Mouse (Mus musculus) embryonic fibroblast, embryonic 13.5 days (primary cell): ENCODE measurements at regions not wholly inside any gene's neighbourhood (a gene's known extent, or its start where the extent isn't known, plus 50 kb on each side); places are given as distances from the start of the nearest gene placed in this dataset.

Experiments
- H3K27ac ChIP-seq: 2 replicates; pipeline ENCODE4 v1.5.1; 2012; ENCODE audit warnings: low read length, control low read depth, inconsistent platforms; ENCODE audit not compliant: insufficient read depth
- H3K4me1 ChIP-seq: 2 replicates; pipeline ENCODE4 v1.6.1; 2011; ENCODE audit warnings: low read length; ENCODE audit not compliant: control insufficient read depth, insufficient read depth
- H3K4me3 ChIP-seq: 2 replicates; pipeline ENCODE4 v1.5.1; 2011; ENCODE audit warnings: mild to moderate bottlenecking, control low read depth, low read length; ENCODE audit not compliant: insufficient read depth
- CTCF ChIP-seq: IDR thresholded peaks from 2 replicates; pipeline ENCODE4 v1.5.1; 2011; ENCODE audit warnings: mild to moderate bottlenecking, control low read depth, low read length, moderate library complexity, borderline replicate concordance; ENCODE audit not compliant: insufficient read depth
- POLR2A ChIP-seq: IDR thresholded peaks from 2 replicates; pipeline ENCODE4 v1.6.1; 2011; ENCODE audit warnings: low read depth, mild to moderate bottlenecking, control low read depth, low read length, moderate library complexity

- no peak for TF ChIP-seq POLR2A
- no peak for TF ChIP-seq CTCF
- Histone ChIP-seq H3K4me1 (no peaks in the 10 kb centered on the region), H3K27ac (no peak overlapping the region), H3K4me3 (no peak overlapping the region)
Measured at GRCm38 (mm10) chr2:147707156-147707555, 339.6 kb downstream of the Foxa2 start.

GRCm38 (mm10) chr2:147703981-147704380 lies 342.3 kb downstream of the Pax1 start:
- Histone ChIP-seq H3K4me3 (no peak overlapping the region), H3K27ac (no peak overlapping the region), H3K4me1 (no peaks in the 10 kb centered on the region)
- TF ChIP-seq CTCF: no peak
- no peak for TF ChIP-seq POLR2A

GRCm38 (mm10) chr2:147702330-147703063 lies 340.8 kb downstream of the Pax1 start:
- no peak for TF ChIP-seq POLR2A
- TF ChIP-seq CTCF: no peak
- H3K4me3 ChIP-seq: no peak overlapping the region
- H3K4me1 ChIP-seq: no peaks in the 10 kb centered on the region
- no peak overlapping the region for H3K27ac ChIP-seq

- Histone ChIP-seq H3K4me3 (no peak overlapping the region), H3K4me1 (no peaks in the 10 kb centered on the region), H3K27ac (no peak overlapping the region)
- TF ChIP-seq CTCF: no peak
- no peak for TF ChIP-seq POLR2A
Measured at GRCm38 (mm10) chr2:147699524-147700081, 337.9 kb downstream of the Pax1 start.

- TF ChIP-seq CTCF (no peak), POLR2A (no peak)
- peaks cover 3% of the 10 kb centered on the region for H3K4me1 ChIP-seq
- no peak overlapping the region for H3K27ac ChIP-seq
- no peak overlapping the region for H3K4me3 ChIP-seq
Measured at GRCm38 (mm10) chr2:147691896-147692295, 330.2 kb downstream of the Pax1 start.

GRCm38 (mm10) chr2:147690506-147691208 lies 328.9 kb downstream of the Pax1 start:
- H3K4me3 ChIP-seq: no peak overlapping the region
- no peak for TF ChIP-seq CTCF
- no peak for TF ChIP-seq POLR2A
- no peak overlapping the region for H3K27ac ChIP-seq

GRCm38 (mm10) chr2:147688742-147689141 lies 327.0 kb downstream of the Pax1 start:
- H3K4me3 ChIP-seq: no peak overlapping the region
- no peak overlapping the region for H3K27ac ChIP-seq
- TF ChIP-seq CTCF (no peak), POLR2A (no peak)
- H3K4me1 ChIP-seq: peaks cover 3% of the 10 kb centered on the region

More at GRCm38 (mm10) chr2:147690506-147691208, 328.9 kb downstream of the Pax1 start:
- H3K4me1 ChIP-seq: peaks cover 3% of the 10 kb centered on the region

GRCm38 (mm10) chr2:147656667-147657066 lies 294.9 kb downstream of the Pax1 start:
- Histone ChIP-seq H3K27ac (no peak overlapping the region), H3K4me1 (no peaks in the 10 kb centered on the region), H3K4me3 (no peak overlapping the region)
- no peak for TF ChIP-seq CTCF
- TF ChIP-seq POLR2A: no peak

- no peak overlapping the region for H3K27ac ChIP-seq
- H3K4me1 ChIP-seq: no peaks in the 10 kb centered on the region
- TF ChIP-seq CTCF (no peak), POLR2A (no peak)
- H3K4me3 ChIP-seq: no peak overlapping the region
Measured at GRCm38 (mm10) chr2:147650229-147650628, 288.5 kb downstream of the Pax1 start.

GRCm38 (mm10) chr2:147647972-147648371 lies 286.2 kb downstream of the Pax1 start:
- H3K27ac ChIP-seq: no peak overlapping the region
- no peak for TF ChIP-seq CTCF
- no peak for TF ChIP-seq POLR2A
- no peak overlapping the region for H3K4me3 ChIP-seq
- H3K4me1 ChIP-seq: no peaks in the 10 kb centered on the region
